Mouse (Mus musculus) regulatory T cell (primary cell): ENCODE measurements around the gene Ccdc97.

Experiments used
- in situ Hi-C: fragments of 300-600 bp; cut with MboI, MseI; formaldehyde crosslinking; loops from one replicate; pipeline ENCODE4 v1.15.1; 2025; ENCODE audit warnings: high pct_unique_total_duplicates

Gene Ccdc97

DNA sequence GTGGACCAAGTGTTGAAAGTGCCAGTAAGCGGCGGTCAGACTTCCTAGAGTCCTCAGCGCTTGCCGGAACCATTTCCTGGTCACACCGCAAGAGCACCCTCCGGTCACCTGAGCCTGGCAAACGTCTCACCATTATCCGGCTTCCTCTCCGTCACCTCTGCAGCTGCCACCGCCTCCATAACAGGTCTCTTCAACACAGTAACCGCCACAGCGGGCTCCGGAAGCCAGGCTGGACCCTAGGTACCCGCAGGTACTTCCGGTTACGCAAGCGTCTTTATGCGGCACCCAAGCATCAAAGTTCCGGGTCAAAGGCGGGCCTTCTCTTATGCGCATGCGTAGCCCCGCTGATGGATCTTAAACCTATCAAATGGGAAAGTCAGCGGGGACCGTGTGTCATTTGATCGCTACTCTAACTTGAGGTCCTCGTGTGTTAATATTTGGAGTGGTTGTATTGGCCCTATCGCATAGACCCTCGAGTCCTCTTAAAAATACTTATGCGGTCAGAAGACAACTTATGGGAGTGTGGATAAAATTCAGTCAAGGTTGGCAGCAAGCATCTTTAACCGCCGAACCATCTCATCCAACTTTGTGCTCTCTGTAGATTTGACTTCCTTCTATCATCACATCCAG, at the start of gene Ccdc97:
Gene Ccdc97, minus strand, starts transcription at position 301 of the 630 bp plus-strand sequence.
- in situ Hi-C loops = no loop called here

DNA sequence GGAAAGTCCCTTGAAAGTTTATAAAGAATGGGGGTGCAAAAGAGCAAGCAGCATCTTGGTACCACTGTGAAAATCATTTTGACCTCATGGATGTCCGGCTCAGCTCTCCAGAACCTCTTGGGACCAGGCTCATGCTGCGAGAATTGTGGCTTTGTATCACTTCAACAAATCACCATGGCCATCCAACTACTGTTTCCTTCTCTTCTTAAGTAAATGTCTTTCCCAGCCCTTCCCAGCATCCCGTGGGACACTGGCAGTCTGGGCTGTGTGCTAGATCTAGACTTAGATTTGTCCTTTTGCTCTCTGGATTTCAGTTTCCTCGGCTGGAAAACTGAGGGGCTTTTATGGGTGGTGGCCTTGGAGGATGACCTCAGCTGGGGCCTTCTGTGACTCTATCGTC, 49.3 kb upstream of the Ccdc97 start:
- in situ Hi-C loops = loop anchor here (25.0 kb wide), 1 partner anchor 1681 kb away; the partner anchor contains the start of gene Zfp180

- in situ Hi-C loops = loop anchor here (25.0 kb wide), 1 partner anchor 1679 kb away; the partner anchor contains the start of gene Zfp180
Observed at GRCm38 (mm10) chr7:25766108-25766507, 47.2 kb upstream of the Ccdc97 start.

- in situ Hi-C loops = loop anchor here (25.0 kb wide), 1 partner anchor 1677 kb away; the partner anchor contains the start of gene Zfp180
Observed at GRCm38 (mm10) chr7:25764221-25764620, 45.3 kb upstream of the Ccdc97 start.

- in situ Hi-C loops = loop anchor here (25.0 kb wide), 1 partner anchor 1676 kb away; the partner anchor contains the start of gene Zfp180
Observed at GRCm38 (mm10) chr7:25763678-25764077, 44.8 kb upstream of the Ccdc97 start.

GRCm38 (mm10) chr7:25761354-25761753, 42.5 kb upstream of the Ccdc97 start:
- in situ Hi-C loops = loop anchor here (25.0 kb wide), 1 partner anchor 1674 kb away; the partner anchor contains the start of gene Zfp180

DNA sequence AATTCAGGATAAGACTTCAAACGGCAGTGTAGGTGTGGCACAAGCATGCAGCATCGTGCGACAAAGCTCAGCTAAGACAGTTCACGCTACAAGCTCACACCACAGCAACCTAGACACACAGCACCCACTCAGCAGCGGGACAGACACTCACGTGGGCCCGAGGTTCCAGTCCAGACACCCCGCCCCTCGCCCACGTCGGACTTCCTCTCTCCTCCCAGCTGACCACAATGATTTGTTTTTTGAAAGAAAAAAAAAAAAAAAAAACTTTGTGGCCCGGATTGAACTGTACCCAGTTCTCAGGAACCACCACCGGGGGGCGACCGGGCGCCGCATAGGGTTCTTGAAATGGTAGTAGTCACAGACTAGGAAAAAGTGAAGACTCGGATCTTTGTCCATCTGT, 37.1 kb upstream of the Ccdc97 start:
- in situ Hi-C loops = loop anchor here (5.0 to 25.0 kb wide), 2 partner anchors 51 to 1669 kb away; partner anchors contain the start of gene Zfp180

- in situ Hi-C loops = loop anchor here (5.0 to 25.0 kb wide), 2 partner anchors 52 to 1668 kb away; partner anchors contain the start of gene Zfp180
Observed at GRCm38 (mm10) chr7:25755468-25755833, 36.6 kb upstream of the Ccdc97 start.

GRCm38 (mm10) chr7:25754738-25755467, 36.0 kb upstream of the Ccdc97 start, which contains the start of gene Hnrnpul1:
Hnrnpul1 (minus strand) TSS chr7:25754757.
- in situ Hi-C loops = loop anchor here (5.0 to 25.0 kb wide), 2 partner anchors 52 to 1668 kb away; partner anchors contain the start of gene Zfp180

DNA sequence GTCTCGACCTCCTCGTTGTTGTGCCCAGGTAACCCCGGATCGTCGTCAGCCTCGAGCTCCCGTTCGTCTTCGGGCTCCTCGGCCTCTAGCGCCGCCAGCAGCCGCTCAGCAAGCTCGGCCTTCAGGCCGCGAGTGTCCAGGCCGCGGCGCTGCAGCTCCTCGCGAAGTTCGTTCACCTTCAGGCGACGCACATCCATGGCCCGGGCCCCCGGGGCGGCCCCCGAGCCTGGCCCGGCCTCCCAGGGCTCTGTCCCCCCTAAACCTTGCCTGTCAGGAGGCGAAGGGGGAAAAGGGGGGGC, 35.5 kb upstream of the Ccdc97 start:
- in situ Hi-C loops = loop anchor here (25.0 kb wide), 1 partner anchor 1667 kb away; the partner anchor contains the start of gene Zfp180

- in situ Hi-C loops = loop anchor here (25.0 kb wide), 1 partner anchor 1667 kb away; the partner anchor contains the start of gene Zfp180
Observed at GRCm38 (mm10) chr7:25753643-25754438, 35.0 kb upstream of the Ccdc97 start.

GRCm38 (mm10) chr7:25753076-25753475, 34.2 kb upstream of the Ccdc97 start:
- in situ Hi-C loops = loop anchor here (25.0 kb wide), 1 partner anchor 1666 kb away; the partner anchor contains the start of gene Zfp180

GRCm38 (mm10) chr7:25746844-25747243, 28.0 kb upstream of the Ccdc97 start:
- in situ Hi-C loops = no loop called here

GRCm38 (mm10) chr7:25738277-25738676, 19.4 kb upstream of the Ccdc97 start:
- in situ Hi-C loops = no loop called here

GRCm38 (mm10) chr7:25736920-25737319, 18.0 kb upstream of the Ccdc97 start:
- in situ Hi-C loops = no loop called here

DNA sequence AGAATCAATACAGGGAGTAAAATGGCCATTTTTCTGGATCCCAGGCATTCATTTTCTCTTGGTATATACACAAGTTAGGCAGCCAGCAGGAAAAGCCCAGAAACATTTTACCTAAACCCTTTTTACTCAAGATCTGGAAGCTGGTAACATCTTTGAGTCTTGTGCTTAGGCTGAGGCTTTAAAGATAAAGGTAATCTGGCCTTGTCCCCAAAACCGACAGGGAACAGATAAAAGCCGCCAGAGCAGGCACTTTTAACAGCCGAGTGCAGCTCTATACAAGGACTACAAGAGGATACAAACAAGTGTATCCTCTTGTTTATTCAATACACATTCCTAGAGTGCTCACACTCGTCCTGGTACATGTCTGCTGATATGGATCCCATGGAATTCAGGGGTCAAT, 16.1 kb upstream of the Ccdc97 start:
- in situ Hi-C loops = no loop called here

DNA sequence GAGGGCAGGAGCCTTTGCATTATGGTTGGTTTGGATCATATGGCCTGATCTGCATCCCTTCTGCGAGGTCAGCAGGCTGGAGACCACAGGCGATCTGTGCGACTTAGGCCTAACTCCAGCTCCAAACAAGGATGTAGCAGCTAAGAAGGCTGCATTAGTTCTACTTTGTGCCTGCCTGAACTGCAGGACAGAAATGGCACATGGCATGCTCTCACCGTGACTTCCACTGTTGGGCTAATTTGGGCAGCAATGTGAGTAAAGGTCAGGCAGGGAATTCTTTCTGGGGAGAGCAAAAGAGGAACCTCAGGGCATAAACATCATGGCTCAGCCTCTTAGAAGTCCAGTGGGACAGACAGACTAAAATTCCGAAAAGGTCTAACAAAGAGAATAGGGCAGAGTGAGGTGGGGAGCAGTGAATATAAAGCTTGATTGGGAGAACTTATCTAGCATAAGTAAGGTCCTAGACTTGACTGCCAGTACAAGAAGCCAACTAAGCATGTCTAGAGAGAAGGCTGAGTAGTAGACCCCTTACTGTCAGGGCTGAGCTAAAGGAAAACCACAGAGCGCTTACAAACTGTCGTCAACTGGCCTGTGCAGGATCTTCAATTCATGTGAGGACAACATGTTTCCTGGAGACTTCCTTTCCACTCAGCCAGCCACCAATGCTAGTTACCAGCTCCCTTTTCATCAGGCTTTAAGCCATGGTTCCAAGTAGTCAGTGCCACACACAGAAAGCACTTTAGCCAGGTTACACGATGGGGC, 12.6 kb upstream of the Ccdc97 start:
- in situ Hi-C loops = no loop called here

- in situ Hi-C loops = no loop called here
Observed at GRCm38 (mm10) chr7:25729862-25730261, 11.0 kb upstream of the Ccdc97 start.

GRCm38 (mm10) chr7:25729396-25729795, 10.5 kb upstream of the Ccdc97 start:
- in situ Hi-C loops = no loop called here

- in situ Hi-C loops = no loop called here
Observed at GRCm38 (mm10) chr7:25727800-25728199, 8.9 kb upstream of the Ccdc97 start.

- in situ Hi-C loops = no loop called here
Observed at GRCm38 (mm10) chr7:25725886-25726285, 7.0 kb upstream of the Ccdc97 start.
